Mouse (Mus musculus): Measurements from ENCODE around the gene Zbtb20. TPM values are rescaled to one million over a fixed set of nuclear protein-coding genes. Genes with fewer than 3 reads are reported as not detected.

Gene Zbtb20
- polyA plus RNA-seq, 1 experiment from 2014 or later, result 18.4 TPM

DNA sequence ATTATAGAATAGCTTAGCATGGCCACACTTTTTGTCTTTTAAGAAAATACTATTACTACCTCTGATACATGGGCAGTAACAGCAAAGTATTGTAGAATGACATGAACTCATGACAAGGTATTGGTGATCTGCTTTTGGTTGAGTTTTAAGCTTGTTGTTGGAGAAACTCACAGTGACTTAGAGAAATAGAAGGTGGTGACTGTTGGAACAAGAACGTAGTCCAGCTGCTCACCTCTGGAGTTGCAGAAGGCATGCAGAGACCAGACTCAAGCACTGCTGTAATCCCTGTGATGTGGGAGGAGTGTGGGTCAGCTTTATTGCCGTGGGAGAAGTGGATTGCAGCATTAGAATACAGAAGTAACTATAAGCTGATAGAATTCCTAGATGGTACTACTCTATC is 361.9 kb downstream of the Zbtb20 start:
- no peak overlapping the region for H3K9ac ChIP-seq (ENCODE audit: low read depth, low read length)
- WGBS, result 76% methylated on average over 2 of the region's 2 CpGs
- no peaks in the 10 kb centered on the region for H3K9me3 ChIP-seq (ENCODE audit: control insufficient read depth, low read length)

GRCm38 (mm10) chr16:43247026-43247425 is 371.3 kb downstream of the Zbtb20 start:
- Histone ChIP-seq H3K36me3 (ENCODE audit: control insufficient read depth, insufficient read depth, low read length) (no peaks in the 10 kb centered on the region), H3K27ac (ENCODE audit: low read length) (no peak overlapping the region), H3K4me2 (ENCODE audit: low read depth, low read length) (no peak overlapping the region), H3K4me3 (ENCODE audit: low read length) (no peak overlapping the region), H3K4me1 (ENCODE audit: control insufficient read depth, insufficient read depth, low read length) (no peaks in the 10 kb centered on the region), H3K9me3 (ENCODE audit: control insufficient read depth, low read length) (no peaks in the 10 kb centered on the region), H3K27me3 (replicated peaks; ENCODE audit: control insufficient read depth, insufficient read depth, low read length) (no peaks in the 10 kb centered on the region), H3K9ac (ENCODE audit: low read depth, low read length) (no peak overlapping the region)
- 51% methylated on average over 5 of the region's 5 CpGs for WGBS
- ATAC-seq, result 0 out of 2 replicates have a peak, but pooled peaks have one; percentile 28

More for the DNA sequence above, 361.9 kb downstream of the Zbtb20 start:
- Histone ChIP-seq H3K36me3 (ENCODE audit: control insufficient read depth, insufficient read depth, low read length) (no peaks in the 10 kb centered on the region), H3K27ac (ENCODE audit: low read length) (no peak overlapping the region), H3K4me1 (ENCODE audit: control insufficient read depth, insufficient read depth, low read length) (peaks cover 7% of the 10 kb centered on the region; the same call in 1 of the 2 replicates), H3K4me2 (ENCODE audit: low read depth, low read length) (no peak overlapping the region), H3K4me3 (ENCODE audit: low read length) (no peak overlapping the region), H3K27me3 (replicated peaks; ENCODE audit: control insufficient read depth, insufficient read depth, low read length) (no peaks in the 10 kb centered on the region)
- no peak for ATAC-seq

DNA sequence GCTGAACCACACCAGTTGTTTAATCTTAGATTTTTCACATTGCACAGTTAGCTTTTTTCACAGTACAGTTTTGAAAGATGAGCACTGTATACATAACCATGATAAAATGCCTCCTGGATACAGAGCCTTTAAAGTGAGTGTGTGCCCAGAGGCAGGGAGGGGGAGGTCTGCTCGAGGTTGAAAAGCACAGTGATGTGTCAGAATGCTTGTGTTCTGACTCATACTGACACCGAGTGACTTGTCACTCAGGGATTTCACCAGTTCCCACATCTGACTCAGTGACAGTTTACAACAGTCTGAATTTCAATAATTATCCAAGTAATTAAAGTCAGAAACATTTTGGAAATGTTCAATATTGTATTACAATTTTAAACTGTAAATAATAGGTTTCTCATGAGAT is 377.4 kb downstream of the Zbtb20 start:
- Histone ChIP-seq H3K4me1 (ENCODE audit: control insufficient read depth, insufficient read depth, low read length) (no peaks in the 10 kb centered on the region), H3K36me3 (ENCODE audit: control insufficient read depth, insufficient read depth, low read length) (no peaks in the 10 kb centered on the region), H3K27me3 (replicated peaks; ENCODE audit: control insufficient read depth, insufficient read depth, low read length) (no peaks in the 10 kb centered on the region), H3K4me3 (ENCODE audit: low read length) (no peak overlapping the region), H3K4me2 (ENCODE audit: low read depth, low read length) (no peak overlapping the region), H3K9ac (ENCODE audit: low read depth, low read length) (no peak overlapping the region), H3K9me3 (ENCODE audit: control insufficient read depth, low read length) (no peaks in the 10 kb centered on the region), H3K27ac (ENCODE audit: low read length) (no peak overlapping the region)
- 45% methylated on average over 2 of the region's 2 CpGs for WGBS
- ATAC-seq, result no peak

DNA sequence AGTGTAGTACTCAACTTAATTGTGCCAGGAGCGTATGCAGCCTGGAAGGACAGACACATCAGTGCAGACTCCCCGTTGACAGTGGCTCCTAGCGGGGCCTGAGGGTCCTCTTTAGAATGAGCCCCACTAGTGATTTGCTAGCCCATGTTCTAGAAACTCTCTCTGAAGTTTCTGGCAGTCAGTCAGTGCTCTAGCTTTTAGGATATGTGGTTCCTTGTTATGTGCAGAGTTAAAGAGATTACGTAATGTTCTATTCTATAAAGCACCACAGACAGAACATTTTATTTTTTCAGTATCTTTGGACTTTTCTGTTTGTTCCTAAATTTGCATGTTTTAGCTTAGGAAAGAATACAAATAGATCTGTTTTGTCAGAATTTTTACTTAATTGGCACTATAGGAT is 378.1 kb downstream of the Zbtb20 start:
- no peak overlapping the region for H3K4me3 ChIP-seq (ENCODE audit: low read length)
- no peak for ATAC-seq

DNA sequence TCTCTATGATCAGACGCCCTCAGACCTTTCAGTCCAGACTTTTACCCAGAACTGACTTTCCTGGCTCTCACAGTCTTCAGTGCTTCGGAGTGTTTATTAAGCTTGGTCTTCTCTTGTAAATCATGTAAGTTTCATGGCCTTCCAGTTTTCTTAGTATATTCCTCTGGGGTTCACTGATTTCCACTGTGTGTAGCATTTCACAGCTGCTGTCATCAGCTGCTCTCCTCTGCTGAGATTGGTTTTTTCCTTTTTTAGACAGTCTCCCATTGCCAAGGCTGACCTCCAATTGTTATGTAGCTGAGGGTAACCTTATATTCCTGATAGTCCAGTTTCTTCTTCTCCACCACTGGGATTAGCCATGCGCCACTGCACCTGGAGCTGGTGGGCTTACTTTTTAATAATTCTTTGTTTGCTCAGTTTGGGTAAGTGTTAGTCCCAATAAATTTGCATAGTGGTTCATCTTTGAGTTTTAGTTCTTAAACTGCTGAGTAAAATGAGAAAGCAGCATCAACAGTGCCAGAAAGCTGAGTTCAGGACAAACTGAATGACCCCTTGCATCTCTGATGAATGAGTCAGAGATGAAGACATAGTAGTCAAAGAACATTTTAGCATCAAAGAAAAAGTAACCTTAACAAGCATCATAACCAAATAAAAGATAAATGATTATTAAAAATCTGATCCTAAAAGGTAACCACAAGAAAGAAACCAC is 380.7 kb downstream of the Zbtb20 start:
- H3K4me3 ChIP-seq (ENCODE audit: low read length), result no peak overlapping the region
- ATAC-seq, result no peak
- H3K36me3 ChIP-seq (ENCODE audit: control insufficient read depth, insufficient read depth, low read length), result no peaks in the 10 kb centered on the region
- WGBS, result 76% methylated on average over 3 of the region's 3 CpGs
- no peaks in the 10 kb centered on the region for H3K27me3 ChIP-seq (replicated peaks; ENCODE audit: control insufficient read depth, insufficient read depth, low read length)
- no peaks in the 10 kb centered on the region for H3K4me1 ChIP-seq (ENCODE audit: control insufficient read depth, insufficient read depth, low read length)
- no peak overlapping the region for H3K27ac ChIP-seq (ENCODE audit: low read length)
- no peak overlapping the region for H3K4me2 ChIP-seq (ENCODE audit: low read depth, low read length)
- no peak overlapping the region for H3K9ac ChIP-seq (ENCODE audit: low read depth, low read length)
- H3K9me3 ChIP-seq (ENCODE audit: control insufficient read depth, low read length), result no peaks in the 10 kb centered on the region

More for the DNA sequence above, 378.1 kb downstream of the Zbtb20 start:
- Histone ChIP-seq H3K4me2 (ENCODE audit: low read depth, low read length) (no peak overlapping the region), H3K36me3 (ENCODE audit: control insufficient read depth, insufficient read depth, low read length) (no peaks in the 10 kb centered on the region), H3K9me3 (ENCODE audit: control insufficient read depth, low read length) (no peaks in the 10 kb centered on the region), H3K9ac (ENCODE audit: low read depth, low read length) (no peak overlapping the region), H3K27me3 (replicated peaks; ENCODE audit: control insufficient read depth, insufficient read depth, low read length) (no peaks in the 10 kb centered on the region), H3K27ac (ENCODE audit: low read length) (no peak overlapping the region), H3K4me1 (ENCODE audit: control insufficient read depth, insufficient read depth, low read length) (no peaks in the 10 kb centered on the region)
- 90% methylated on average over 4 of the region's 4 CpGs for WGBS

DNA sequence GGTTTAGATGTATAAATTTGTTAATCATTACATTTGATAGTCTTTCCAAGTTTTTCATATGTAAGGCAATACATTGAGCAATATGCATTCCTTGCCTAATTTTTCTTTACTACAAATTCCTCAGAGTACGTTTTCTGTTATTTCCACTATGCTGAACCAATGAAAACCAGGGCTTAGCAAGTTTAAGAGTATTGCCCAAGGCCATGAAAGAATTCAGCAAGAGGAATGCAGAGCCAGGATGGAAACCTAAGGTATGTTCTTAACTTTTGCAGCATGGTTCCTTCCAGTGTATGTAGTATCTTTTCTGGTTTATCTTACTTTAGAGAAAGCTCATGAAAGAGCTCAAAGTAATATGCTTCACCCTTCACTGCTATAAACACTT is 381.2 kb downstream of the Zbtb20 start:
- Histone ChIP-seq H3K4me1 (ENCODE audit: control insufficient read depth, insufficient read depth, low read length) (no peaks in the 10 kb centered on the region), H3K4me3 (ENCODE audit: low read length) (no peak overlapping the region), H3K27me3 (replicated peaks; ENCODE audit: control insufficient read depth, insufficient read depth, low read length) (no peaks in the 10 kb centered on the region), H3K9ac (ENCODE audit: low read depth, low read length) (no peak overlapping the region), H3K4me2 (ENCODE audit: low read depth, low read length) (no peak overlapping the region), H3K36me3 (ENCODE audit: control insufficient read depth, insufficient read depth, low read length) (no peaks in the 10 kb centered on the region), H3K27ac (ENCODE audit: low read length) (no peak overlapping the region), H3K9me3 (ENCODE audit: control insufficient read depth, low read length) (no peaks in the 10 kb centered on the region)
- no peak for ATAC-seq
- WGBS, result 81% methylated on average over 1 of the region's 1 CpGs

GRCm38 (mm10) chr16:43259466-43259865 is 383.8 kb downstream of the Zbtb20 start:
- Histone ChIP-seq H3K27me3 (replicated peaks; ENCODE audit: control insufficient read depth, insufficient read depth, low read length) (no peaks in the 10 kb centered on the region), H3K4me3 (ENCODE audit: low read length) (no peak overlapping the region), H3K9me3 (ENCODE audit: control insufficient read depth, low read length) (no peaks in the 10 kb centered on the region), H3K4me1 (ENCODE audit: control insufficient read depth, insufficient read depth, low read length) (no peaks in the 10 kb centered on the region), H3K27ac (ENCODE audit: low read length) (no peak overlapping the region), H3K9ac (ENCODE audit: low read depth, low read length) (no peak overlapping the region), H3K36me3 (ENCODE audit: control insufficient read depth, insufficient read depth, low read length) (no peaks in the 10 kb centered on the region), H3K4me2 (ENCODE audit: low read depth, low read length) (no peak overlapping the region)
- 62% methylated on average over 1 of the region's 1 CpGs for WGBS
- ATAC-seq, result no peak

- H3K27me3 ChIP-seq (replicated peaks; ENCODE audit: control insufficient read depth, insufficient read depth, low read length), result no peaks in the 10 kb centered on the region
- H3K9ac ChIP-seq (ENCODE audit: low read depth, low read length), result no peak overlapping the region
- H3K36me3 ChIP-seq (ENCODE audit: control insufficient read depth, insufficient read depth, low read length), result no peaks in the 10 kb centered on the region
- WGBS, result 83% methylated on average over 2 of the region's 2 CpGs
- no peak overlapping the region for H3K4me3 ChIP-seq (ENCODE audit: low read length)
- no peaks in the 10 kb centered on the region for H3K9me3 ChIP-seq (ENCODE audit: control insufficient read depth, low read length)
- H3K4me1 ChIP-seq (ENCODE audit: control insufficient read depth, insufficient read depth, low read length), result no peaks in the 10 kb centered on the region
- ATAC-seq, result no peak
- H3K4me2 ChIP-seq (ENCODE audit: low read depth, low read length), result no peak overlapping the region
- H3K27ac ChIP-seq (ENCODE audit: low read length), result no peak overlapping the region
Measured at GRCm38 (mm10) chr16:43260862-43261261, 385.2 kb downstream of the Zbtb20 start.

DNA sequence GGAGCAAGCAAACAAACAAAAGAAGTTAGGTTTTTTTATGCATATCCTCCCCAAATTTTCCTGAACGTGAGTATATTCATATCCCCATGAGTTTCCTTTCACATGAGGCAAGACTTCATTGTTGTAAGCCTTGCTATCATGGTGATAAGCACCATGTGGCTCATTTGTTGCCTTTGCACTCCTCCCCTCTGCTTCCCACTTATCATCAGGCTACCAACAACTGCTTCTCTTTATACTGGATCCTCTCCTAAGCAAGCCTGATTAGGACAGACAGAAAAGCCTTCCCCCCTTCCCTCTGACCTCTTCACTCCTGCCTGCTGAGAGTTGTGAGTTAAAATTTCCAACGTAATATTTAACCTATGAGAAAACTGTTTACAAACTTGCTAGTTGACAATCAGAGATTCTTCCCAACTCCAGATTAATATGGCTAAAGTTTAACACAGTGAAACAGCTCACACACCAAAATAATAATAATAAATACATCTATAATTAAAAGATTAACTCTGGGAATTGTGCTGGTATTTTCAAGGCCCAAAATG is 398.4 kb downstream of the Zbtb20 start:
- H3K4me1 ChIP-seq (ENCODE audit: control insufficient read depth, insufficient read depth, low read length), result no peaks in the 10 kb centered on the region
- H3K4me3 ChIP-seq (ENCODE audit: low read length), result no peak overlapping the region
- H3K27me3 ChIP-seq (replicated peaks; ENCODE audit: control insufficient read depth, insufficient read depth, low read length), result no peaks in the 10 kb centered on the region
- H3K27ac ChIP-seq (ENCODE audit: low read length), result no peak overlapping the region
- no peak overlapping the region for H3K9ac ChIP-seq (ENCODE audit: low read depth, low read length)
- no peak overlapping the region for H3K4me2 ChIP-seq (ENCODE audit: low read depth, low read length)
- 49% methylated on average over 2 of the region's 2 CpGs for WGBS
- H3K36me3 ChIP-seq (ENCODE audit: control insufficient read depth, insufficient read depth, low read length), result no peaks in the 10 kb centered on the region
- no peaks in the 10 kb centered on the region for H3K9me3 ChIP-seq (ENCODE audit: control insufficient read depth, low read length)
- no peak for ATAC-seq

- no peak overlapping the region for H3K4me2 ChIP-seq (ENCODE audit: low read depth, low read length)
- no peak overlapping the region for H3K4me3 ChIP-seq (ENCODE audit: low read length)
- no peaks in the 10 kb centered on the region for H3K36me3 ChIP-seq (ENCODE audit: control insufficient read depth, insufficient read depth, low read length)
- H3K9me3 ChIP-seq (ENCODE audit: control insufficient read depth, low read length), result no peaks in the 10 kb centered on the region
- no peaks in the 10 kb centered on the region for H3K4me1 ChIP-seq (ENCODE audit: control insufficient read depth, insufficient read depth, low read length)
- no peak for ATAC-seq
- no peaks in the 10 kb centered on the region for H3K27me3 ChIP-seq (replicated peaks; ENCODE audit: control insufficient read depth, insufficient read depth, low read length)
- no peak overlapping the region for H3K9ac ChIP-seq (ENCODE audit: low read depth, low read length)
- 84% methylated on average over 4 of the region's 4 CpGs for WGBS
- no peak overlapping the region for H3K27ac ChIP-seq (ENCODE audit: low read length)
Measured at GRCm38 (mm10) chr16:43276764-43277163, 401.1 kb downstream of the Zbtb20 start.

Measured in intestine, embryonic 16.5 days (tissue).